Mouse (Mus musculus) left cerebral cortex, postnatal 14 days (tissue): ENCODE measurements around the gene Actr3. TPM values are rescaled to one million over a fixed set of nuclear protein-coding genes. Genes with fewer than 3 reads are reported as not detected.
A peak's percentile ranks its signal among the peaks of the same experiment; 100 is the strongest.

Source experiments
- DNase-seq, 2 experiments: peaks; one replicate each; pipeline ENCODE4 v3.0.0; 2021 to 2022; ENCODE audit warnings: low spot score in 2 of 2, mixed read lengths in 1 of 2
- intact Hi-C: fragments of 180-260 bp; cut with DNase I; formaldehyde crosslinking; loops from one replicate; pipeline ENCODE4 v1.15.1; 2025
- long read RNA-seq, 2 experiments: library from polyadenylated mRNA; stranded (forward); transcript quantifications; one replicate each; pipeline ENCODE4 v2.0.0; 2021
- total RNA-seq, 2 experiments: library from RNA; stranded (reverse); gene quantifications; 2 replicates each; pipeline ENCODE4 v1.2.3; 2021

Gene Actr3
- total RNA-seq = 100 to 1,000 TPM; 224 to 226 TPM
- long read RNA-seq, experiment 1, transcript Actr3-202 (12 exons, 2,565 nt) = major isoform, 260 of 293 reads
- long read RNA-seq, experiment 1, transcript Actr3-201 (13 exons, 2,554 nt) = minor isoform, 15 of 293 reads
- long read RNA-seq, experiment 1, partial matches to known transcripts = 7 of 293 reads
- long read RNA-seq, experiment 1, other reads (novel, unspliced or antisense) = 11 of 293 reads
- long read RNA-seq, experiment 2, transcript Actr3-202 (12 exons, 2,565 nt) = major isoform, 213 of 253 reads
- long read RNA-seq, experiment 2, transcript Actr3-201 (13 exons, 2,554 nt) = minor isoform, 20 of 253 reads
- long read RNA-seq, experiment 2, partial matches to known transcripts = 4 of 253 reads
- long read RNA-seq, experiment 2, other reads (novel, unspliced or antisense) = 16 of 253 reads

- DNase-seq = peak; percentile 100
- intact Hi-C loops = loop anchor here (1.0 to 5.0 kb wide), 2 partner anchors 57 to 125 kb away; partner anchors contain the start of gene Slc35f5
Measured at GRCm38 (mm10) chr1:125435369-125436135, at the start of gene Actr3. Gene Actr3, minus strand, starts transcription at chr1:125435727.

GRCm38 (mm10) chr1:125482459-125483287 lies 47.1 kb upstream of the Actr3 start:
- intact Hi-C loops = no loop called here
- peak; percentile 30 to 33 for DNase-seq

DNA sequence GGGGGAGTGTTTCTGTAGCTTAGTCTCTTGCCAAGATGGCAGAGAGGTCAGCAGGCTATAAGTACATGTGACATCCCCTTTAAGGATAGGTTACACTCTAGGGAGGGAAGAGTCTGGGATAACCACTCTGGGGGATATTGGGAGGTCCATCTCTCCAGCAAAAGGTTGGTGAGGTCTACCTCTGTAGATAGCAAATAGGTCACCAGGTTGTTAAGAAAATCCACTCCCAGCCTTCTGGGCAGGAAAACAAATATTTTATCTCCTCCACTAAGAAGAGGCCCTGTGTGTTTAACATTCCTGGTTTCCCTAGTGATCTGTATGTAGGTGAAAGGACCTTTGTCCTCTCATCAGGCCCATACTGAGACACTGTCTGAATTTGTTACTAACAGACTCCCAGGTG lies 46.3 kb upstream of the Actr3 start:
- no peak for DNase-seq
- intact Hi-C loops = no loop called here

GRCm38 (mm10) chr1:125478588-125478987 lies 43.1 kb upstream of the Actr3 start:
- intact Hi-C loops = no loop called here
- DNase-seq = no peak

GRCm38 (mm10) chr1:125475961-125476682 lies 40.6 kb upstream of the Actr3 start:
- intact Hi-C loops = no loop called here
- DNase-seq = no peak

GRCm38 (mm10) chr1:125473866-125474265 lies 38.3 kb upstream of the Actr3 start:
- intact Hi-C loops = no loop called here

GRCm38 (mm10) chr1:125473126-125473666 lies 37.7 kb upstream of the Actr3 start:
- intact Hi-C loops = no loop called here
- DNase-seq = no peak

More at GRCm38 (mm10) chr1:125473866-125474265, 38.3 kb upstream of the Actr3 start:
- no peak for DNase-seq

DNA sequence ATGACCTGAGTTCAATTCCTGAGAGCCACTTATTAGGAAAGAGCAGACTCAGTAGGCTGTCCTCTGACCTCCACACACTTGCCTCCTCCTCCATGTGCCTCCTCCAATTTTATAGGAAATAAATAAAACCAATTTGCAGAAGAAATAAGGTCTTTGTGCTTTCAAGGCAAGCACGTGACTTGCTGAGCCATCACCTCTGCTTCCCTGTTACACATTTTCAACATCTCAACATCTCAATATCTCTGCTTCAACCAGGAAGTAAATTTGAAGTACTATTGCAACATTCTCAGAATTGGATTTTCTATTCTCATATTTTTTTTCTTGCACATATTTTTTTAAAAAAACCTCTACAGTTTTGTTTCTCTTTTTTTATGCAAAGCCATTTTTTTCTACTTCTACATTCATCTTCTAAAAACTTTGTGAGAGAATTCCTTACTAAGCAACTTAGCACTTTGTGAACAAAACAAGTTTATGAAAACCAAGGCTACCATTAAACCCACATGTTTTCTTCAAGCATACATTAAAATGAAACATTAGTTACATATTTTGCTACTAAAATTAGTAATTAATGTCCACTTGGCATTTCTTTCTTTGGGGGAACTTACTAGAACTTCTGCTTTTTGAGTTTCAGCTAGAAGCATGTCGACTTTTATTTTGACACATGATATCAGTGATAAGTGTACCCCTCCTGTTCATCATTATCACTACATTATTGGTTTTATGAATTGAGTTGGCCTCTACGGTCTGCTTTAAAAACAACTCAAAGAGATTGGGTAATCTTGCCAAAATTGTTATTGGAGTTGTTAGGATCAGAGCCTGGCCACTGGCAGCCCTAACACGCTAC lies 35.5 kb upstream of the Actr3 start:
- intact Hi-C loops = no loop called here

GRCm38 (mm10) chr1:125467936-125468335 lies 32.4 kb upstream of the Actr3 start:
- intact Hi-C loops = no loop called here
- no peak for DNase-seq

More for the DNA sequence above, 35.5 kb upstream of the Actr3 start:
- DNase-seq = no peak

- intact Hi-C loops = no loop called here
- no peak for DNase-seq
Measured at GRCm38 (mm10) chr1:125466621-125467257, 31.2 kb upstream of the Actr3 start.

- intact Hi-C loops = no loop called here
- DNase-seq = no peak
Measured at GRCm38 (mm10) chr1:125464011-125464410, 28.5 kb upstream of the Actr3 start.

DNA sequence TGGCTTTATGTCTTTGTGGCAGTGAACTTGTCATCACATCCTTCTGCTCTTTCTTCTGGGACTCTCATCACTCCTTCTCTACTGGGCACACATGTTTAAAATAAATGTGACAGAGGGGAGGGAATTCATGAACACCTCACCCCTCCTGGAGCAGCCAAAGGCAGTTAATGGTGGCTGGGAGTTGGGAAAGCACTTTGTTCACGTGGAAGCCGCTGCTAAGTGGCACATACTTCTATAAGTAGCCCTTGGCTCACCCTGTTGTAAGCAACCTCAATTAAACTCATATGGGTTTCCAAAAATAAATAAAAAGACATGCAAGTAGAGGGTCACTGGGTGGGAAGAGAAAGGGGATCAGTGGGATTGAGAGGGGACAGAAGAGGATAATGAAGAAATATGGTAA lies 27.8 kb upstream of the Actr3 start:
- DNase-seq = no peak
- intact Hi-C loops = no loop called here

- intact Hi-C loops = no loop called here
Measured at GRCm38 (mm10) chr1:125462917-125463316, 27.4 kb upstream of the Actr3 start.

DNA sequence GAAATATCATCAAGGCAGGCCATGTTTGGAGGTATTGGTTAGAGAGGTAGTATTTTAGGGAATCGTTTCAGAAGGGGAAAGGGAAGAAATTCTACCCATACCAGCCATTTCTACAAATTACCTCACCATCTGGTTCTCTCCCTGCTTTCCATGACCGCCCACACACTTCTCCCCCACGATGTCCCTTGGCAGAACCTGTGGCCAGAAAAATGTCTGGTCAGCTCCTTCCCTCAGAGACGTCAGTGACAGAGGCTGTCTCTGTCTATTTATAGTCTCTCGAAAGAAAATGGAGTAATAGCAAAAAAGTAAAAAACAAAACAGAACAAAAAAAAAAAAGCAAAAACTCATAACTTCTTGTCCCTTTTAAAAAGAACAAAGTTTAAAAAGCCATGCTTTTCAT lies 23.0 kb upstream of the Actr3 start:
- DNase-seq = peak in 1 of 2 experiments; percentile 18
- intact Hi-C loops = no loop called here

More at GRCm38 (mm10) chr1:125462917-125463316, 27.4 kb upstream of the Actr3 start:
- DNase-seq = no peak

DNA sequence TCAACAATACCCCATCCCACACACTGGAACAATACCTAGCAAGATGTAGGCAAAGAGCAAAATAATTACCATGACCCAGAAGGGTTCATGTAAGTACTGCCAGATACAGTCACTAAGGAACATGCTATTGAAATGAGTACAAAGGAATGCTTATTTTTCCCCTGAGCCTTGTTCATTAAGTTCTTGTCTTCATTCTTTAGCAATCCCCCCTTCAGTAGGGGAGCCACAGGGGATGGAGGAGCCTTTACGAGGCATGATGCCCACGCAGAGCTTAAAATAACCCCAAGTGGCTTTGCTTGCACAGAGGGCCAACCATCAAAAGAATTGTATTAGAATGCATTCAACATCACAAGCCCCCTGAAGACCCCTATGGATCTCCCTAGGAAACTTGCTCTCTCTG lies 19.6 kb upstream of the Actr3 start:
- intact Hi-C loops = no loop called here
- no peak for DNase-seq

DNA sequence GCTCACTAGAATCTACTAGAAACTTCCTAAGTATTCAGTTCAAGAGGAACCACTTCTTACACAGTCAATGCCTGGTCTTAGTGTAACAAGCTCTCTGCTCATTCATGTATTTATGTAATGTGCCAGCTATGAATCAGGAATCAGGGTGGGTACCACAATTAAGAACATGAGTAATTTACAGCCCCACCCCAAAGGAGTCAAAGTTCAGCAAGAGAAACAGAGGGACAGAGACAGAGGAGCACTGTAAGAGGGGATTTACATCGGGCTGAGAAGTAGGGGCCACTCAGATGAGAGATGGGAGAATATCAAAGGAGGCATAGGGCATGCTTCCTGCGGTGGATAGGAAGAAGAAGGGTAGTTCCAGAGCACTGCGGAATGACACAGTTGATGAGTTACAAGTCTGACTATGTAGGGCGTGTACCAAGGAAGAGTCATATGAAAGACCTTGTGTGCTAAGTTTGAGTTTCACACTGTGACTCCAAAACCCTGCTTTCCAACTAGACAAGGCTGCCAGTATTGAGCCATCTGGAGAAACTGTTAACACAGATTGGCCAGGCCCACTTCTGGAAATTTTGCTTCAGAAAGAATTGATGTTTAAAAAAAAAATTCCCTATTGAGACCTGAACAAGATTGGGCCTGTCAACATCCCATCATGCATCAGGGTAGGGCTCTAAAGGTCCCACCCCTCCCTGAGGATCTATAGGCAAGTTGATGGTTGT lies 14.9 kb upstream of the Actr3 start:
- DNase-seq = no peak
- intact Hi-C loops = no loop called here

- intact Hi-C loops = no loop called here
- DNase-seq = no peak
Measured at GRCm38 (mm10) chr1:125447926-125448325, 12.4 kb upstream of the Actr3 start.
